Mouse (Mus musculus) liver, embryonic 12.5 days (tissue): ENCODE results near the gene Mrpl1. TPM values are rescaled to one million over a fixed set of nuclear protein-coding genes. Genes with fewer than 3 reads are reported as not detected.

Source experiments
- polyA plus RNA-seq: library from polyadenylated mRNA; unstranded; fragments of >200 nt; fragmentation: Nextera tagmentation; extraction: Ambion mirVana; gene quantifications from 2 replicates; pipeline ENCODE4 v1.2.1, GENCODE M21; 2016

Gene Mrpl1
- polyA plus RNA-seq, 1 experiment from 2014 or later: 23.6 TPM

Other genes with a start within 250 kb of the Mrpl1 start
- gene Cnot6l, start 45.3 kb upstream of the Mrpl1 start, polyA plus RNA-seq: 9.1 and 12.1 TPM in 2 replicates
- gene Fras1, start 164.5 kb downstream of the Mrpl1 start, polyA plus RNA-seq: 3.0 and 3.2 TPM in 2 replicates